Mouse (Mus musculus) liver (tissue): ENCODE measurements around the gene Ctnnb1.

Experiments
- DNase-seq: peaks from one replicate; pipeline ENCODE4 v3.0.0-alpha.2; 2020; ENCODE audit warnings: mixed read lengths

The Ctnnb1 gene

GRCm38 (mm10) chr9:120930021-120930420 is 1.0 kb downstream of the Ctnnb1 start:
- no peak for DNase-seq

GRCm38 (mm10) chr9:120930811-120931210 is 1.8 kb downstream of the Ctnnb1 start:
- no peak for DNase-seq

GRCm38 (mm10) chr9:120932371-120932770 is 3.4 kb downstream of the Ctnnb1 start:
- no peak for DNase-seq

GRCm38 (mm10) chr9:120932797-120933586 is 4.0 kb downstream of the Ctnnb1 start:
- peak; percentile 98 for DNase-seq

GRCm38 (mm10) chr9:120933587-120933885 is 4.5 kb downstream of the Ctnnb1 start:
- no peak for DNase-seq

GRCm38 (mm10) chr9:120933886-120934758 is 5.1 kb downstream of the Ctnnb1 start:
- peak; percentile 56 for DNase-seq

- DNase-seq, result no peak
These were observed 6.0 kb downstream of the Ctnnb1 start for GRCm38 (mm10) chr9:120934821-120935633.

GRCm38 (mm10) chr9:120935634-120935922 is 6.6 kb downstream of the Ctnnb1 start:
- DNase-seq, result no peak

- DNase-seq, result peak; percentile 69
These were observed 7.3 kb downstream of the Ctnnb1 start for GRCm38 (mm10) chr9:120936351-120936750.

- DNase-seq, result no peak
These were observed 11.8 kb downstream of the Ctnnb1 start for GRCm38 (mm10) chr9:120940858-120941257.

- no peak for DNase-seq
These were observed 14.7 kb downstream of the Ctnnb1 start for GRCm38 (mm10) chr9:120943757-120944156.

- no peak for DNase-seq
These were observed 15.2 kb downstream of the Ctnnb1 start for GRCm38 (mm10) chr9:120944211-120944610.

GRCm38 (mm10) chr9:120946131-120946530 is 17.1 kb downstream of the Ctnnb1 start:
- DNase-seq, result no peak

- no peak for DNase-seq
These were observed 19.8 kb downstream of the Ctnnb1 start for GRCm38 (mm10) chr9:120948832-120949231.

- DNase-seq, result no peak
These were observed 21.7 kb downstream of the Ctnnb1 start for GRCm38 (mm10) chr9:120950761-120951160.

- no peak for DNase-seq
These were observed 22.9 kb downstream of the Ctnnb1 start for GRCm38 (mm10) chr9:120951947-120952346.

- no peak for DNase-seq
These were observed 29.0 kb downstream of the Ctnnb1 start for GRCm38 (mm10) chr9:120958051-120958450.

- no peak for DNase-seq
These were observed 29.5 kb downstream of the Ctnnb1 start for GRCm38 (mm10) chr9:120958560-120958959.

- no peak for DNase-seq
These were observed 30.2 kb downstream of the Ctnnb1 start for GRCm38 (mm10) chr9:120959225-120959624.

- no peak for DNase-seq
These were observed 31.6 kb downstream of the Ctnnb1 start for GRCm38 (mm10) chr9:120960611-120961010.

- no peak for DNase-seq
These were observed 32.5 kb downstream of the Ctnnb1 start for GRCm38 (mm10) chr9:120961466-120961865.

GRCm38 (mm10) chr9:120961969-120962700 is 33.1 kb downstream of the Ctnnb1 start:
- peak; percentile 27 for DNase-seq

- no peak for DNase-seq
These were observed 34.1 kb downstream of the Ctnnb1 start for GRCm38 (mm10) chr9:120963104-120963503.
